Mouse (Mus musculus): ENCODE results near the gene Eras. TPM values are rescaled to one million over a fixed set of nuclear protein-coding genes. Genes with fewer than 3 reads are reported as not detected.

The Eras gene
- polyA plus RNA-seq, 1 experiment = 0.32 TPM

DNA sequence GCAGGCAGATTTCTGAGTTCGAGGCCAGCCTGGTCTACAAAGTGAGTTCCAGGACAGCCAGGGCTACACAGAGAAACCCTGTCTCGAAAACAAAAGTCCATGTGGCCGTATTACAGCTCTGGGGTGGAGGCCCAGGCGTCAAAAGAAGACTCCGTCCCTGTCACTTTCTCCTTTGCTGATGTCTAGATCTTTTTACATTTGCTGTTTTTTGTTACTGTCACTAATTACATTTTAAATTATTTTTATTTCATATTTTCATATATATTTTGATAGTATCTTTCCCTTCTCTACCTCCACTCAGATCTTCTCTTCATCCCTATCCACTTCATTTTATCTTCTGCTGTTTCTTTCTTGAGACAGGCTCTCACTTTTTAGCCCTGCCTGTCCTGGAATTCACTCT, 20.7 kb downstream of the Eras start, which contains the start of gene Gm10491:
Gene Gm10491, minus strand, starts transcription at position 101 of the 400 bp plus-strand sequence.
- Histone ChIP-seq H3K27ac (ENCODE audit: control insufficient read depth, insufficient read depth, low read depth, low read length) (no peak within 1 kb of the TSS), H3K4me3 (ENCODE audit: control insufficient read depth, low read depth, low read length) (no peak within 1 kb of the TSS), H3K27me3 (ENCODE audit: control insufficient read depth, insufficient read depth, low read length) (no peaks in the 10 kb centered on the region), H3K36me3 (ENCODE audit: control insufficient read depth, insufficient read depth, low read length) (no peaks in the 10 kb centered on the region), H3K4me1 (ENCODE audit: control insufficient read depth, insufficient read depth, low read length) (no peaks in the 10 kb centered on the region)
- TF ChIP-seq CTCF (IDR thresholded peaks at IDR 0.05; ENCODE audit: control insufficient read depth, insufficient read depth, insufficient replicate concordance, low read depth, low read length) (no peak), POLR2A (IDR thresholded peaks at IDR 0.05; ENCODE audit: control insufficient read depth, low read depth, low read length) (no peak)

GRCm38 (mm10) chrX:7904441-7904840, 24.0 kb downstream of the Eras start:
- H3K27ac ChIP-seq (ENCODE audit: control insufficient read depth, insufficient read depth, low read depth, low read length) = no peak overlapping the region
- no peaks in the 10 kb centered on the region; the same call in 1 of the 2 replicates for H3K4me1 ChIP-seq (ENCODE audit: control insufficient read depth, insufficient read depth, low read length)
- H3K4me3 ChIP-seq (ENCODE audit: control insufficient read depth, low read depth, low read length) = no peak overlapping the region
- no peaks in the 10 kb centered on the region for H3K36me3 ChIP-seq (ENCODE audit: control insufficient read depth, insufficient read depth, low read length)
- no peaks in the 10 kb centered on the region for H3K27me3 ChIP-seq (ENCODE audit: control insufficient read depth, insufficient read depth, low read length)
- TF ChIP-seq CTCF (IDR thresholded peaks at IDR 0.05; ENCODE audit: control insufficient read depth, insufficient read depth, insufficient replicate concordance, low read depth, low read length) (no peak), POLR2A (IDR thresholded peaks at IDR 0.05; ENCODE audit: control insufficient read depth, low read depth, low read length) (no peak)

DNA sequence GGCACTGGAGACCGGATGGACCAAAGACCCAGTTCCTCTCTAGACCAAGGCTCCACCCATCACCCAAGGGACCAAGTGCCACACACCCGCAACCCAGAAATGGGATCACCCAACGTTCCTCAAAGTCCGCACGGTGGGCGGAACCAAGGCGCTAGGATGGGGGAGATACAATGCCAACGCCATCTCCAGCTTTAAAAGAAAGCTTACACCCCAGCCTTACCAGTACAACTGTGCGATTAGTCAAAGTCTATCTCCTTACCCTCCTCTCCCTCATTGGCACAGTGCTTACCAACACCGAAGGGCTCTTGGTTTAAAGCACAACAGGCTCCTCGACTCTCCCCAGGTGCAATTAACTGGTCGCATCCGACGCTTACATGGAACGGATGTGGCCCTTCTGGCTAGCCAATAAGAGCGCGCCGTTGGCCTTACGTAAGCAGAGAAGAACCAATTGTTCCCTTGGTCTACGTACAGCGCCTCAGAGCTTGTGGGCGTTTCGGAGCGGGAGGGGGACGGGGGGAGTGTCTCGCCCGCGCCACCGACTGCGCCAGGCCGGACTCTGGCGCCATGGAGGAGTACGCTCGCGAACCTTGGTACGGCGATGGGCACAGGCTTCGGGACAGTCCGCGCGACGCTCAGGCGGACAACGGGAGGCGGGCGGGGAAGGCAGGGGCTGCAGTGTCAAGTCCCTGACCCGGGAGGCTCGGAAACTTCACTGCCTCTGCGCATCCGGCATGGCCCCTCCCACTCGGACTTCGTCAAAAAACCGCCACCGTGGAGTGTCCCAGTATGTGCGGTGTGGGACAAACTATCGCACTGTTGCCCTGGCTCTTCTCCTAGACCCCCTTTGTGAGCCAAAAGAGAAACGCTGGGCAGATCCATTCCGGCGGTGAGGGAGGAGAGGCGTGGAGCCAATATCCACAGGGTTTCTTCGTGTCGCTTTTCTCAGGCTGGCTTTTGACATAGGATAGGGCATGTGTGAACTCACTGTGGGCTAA, 29.2 kb downstream of the Eras start, which contains the start of the genes Pqbp1 and Timm17b:
Gene Pqbp1, minus strand, starts transcription at position 390 of the 995 bp plus-strand sequence.
Gene Timm17b, plus strand, starts transcription at position 478 of the 995 bp plus-strand sequence.
- H3K27me3 ChIP-seq (ENCODE audit: control insufficient read depth, insufficient read depth, low read length) = no peaks in the 10 kb centered on the region
- peak within 1 kb of the TSS; percentile 91 for H3K4me3 ChIP-seq (ENCODE audit: control insufficient read depth, low read depth, low read length)
- no peaks in the 10 kb centered on the region for H3K36me3 ChIP-seq (ENCODE audit: control insufficient read depth, insufficient read depth, low read length)
- H3K4me1 ChIP-seq (ENCODE audit: control insufficient read depth, insufficient read depth, low read length) = no peaks in the 10 kb centered on the region; the same call in 1 of the 2 replicates
- H3K27ac ChIP-seq (ENCODE audit: control insufficient read depth, insufficient read depth, low read depth, low read length) = peak within 1 kb of the TSS; percentile 95
- TF ChIP-seq POLR2A (IDR thresholded peaks at IDR 0.05; ENCODE audit: control insufficient read depth, low read depth, low read length) (peak; percentile 55), CTCF (IDR thresholded peaks at IDR 0.05; ENCODE audit: control insufficient read depth, insufficient read depth, insufficient replicate concordance, low read depth, low read length) (no peak)

- Histone ChIP-seq H3K27me3 (ENCODE audit: control insufficient read depth, insufficient read depth, low read length) (no peaks in the 10 kb centered on the region), H3K4me1 (ENCODE audit: control insufficient read depth, insufficient read depth, low read length) (peaks cover 2% of the 10 kb centered on the region), H3K36me3 (ENCODE audit: control insufficient read depth, insufficient read depth, low read length) (no peaks in the 10 kb centered on the region), H3K4me3 (ENCODE audit: control insufficient read depth, low read depth, low read length) (peak overlapping the region; percentile 91), H3K27ac (ENCODE audit: control insufficient read depth, insufficient read depth, low read depth, low read length) (peak overlapping the region; percentile 87)
- TF ChIP-seq POLR2A (IDR thresholded peaks at IDR 0.05; ENCODE audit: control insufficient read depth, low read depth, low read length) = no peak
Measured at GRCm38 (mm10) chrX:7898211-7898610, 30.2 kb downstream of the Eras start.

DNA sequence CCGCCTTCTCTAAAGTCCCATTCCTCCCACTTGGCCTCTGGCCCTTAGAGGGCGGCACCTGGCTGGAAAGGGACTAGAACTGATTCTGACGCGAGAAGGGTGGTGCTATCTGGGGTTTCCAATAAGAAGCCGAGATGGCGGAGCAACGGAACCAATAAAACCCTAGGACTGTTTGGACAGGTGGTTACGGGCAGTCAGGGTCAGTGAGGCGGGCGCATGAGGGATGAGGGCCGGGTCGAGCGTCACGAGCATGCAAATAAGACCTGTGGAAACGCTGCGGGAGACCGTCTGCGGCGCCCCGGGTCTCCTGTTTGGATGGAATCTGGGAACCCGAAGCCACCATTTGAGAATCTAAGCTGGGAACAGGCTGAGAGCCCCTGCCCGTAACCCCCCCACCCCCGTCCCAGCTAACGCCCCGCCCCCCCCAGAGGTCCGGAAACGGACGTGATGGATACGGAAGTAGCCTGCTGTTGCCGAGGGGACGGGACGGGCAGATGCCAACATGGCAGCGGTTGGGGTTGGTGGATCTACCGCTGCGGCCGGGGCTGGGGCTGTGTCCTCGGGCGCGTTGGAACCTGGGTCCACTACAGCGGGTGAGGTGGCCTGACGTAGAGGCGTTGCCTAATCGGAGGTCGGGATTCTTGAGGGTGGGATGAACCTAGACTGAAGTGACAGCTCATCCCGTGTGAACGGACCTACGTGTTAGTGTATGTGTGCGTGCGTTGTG, 44.4 kb downstream of the Eras start, which contains the start of gene Slc35a2:
Gene Slc35a2, plus strand, starts transcription at position 188 of the 727 bp plus-strand sequence.
- H3K36me3 ChIP-seq (ENCODE audit: control insufficient read depth, insufficient read depth, low read length) = no peaks in the 10 kb centered on the region
- H3K27ac ChIP-seq (ENCODE audit: control insufficient read depth, insufficient read depth, low read depth, low read length) = peak within 1 kb of the TSS; percentile 96
- peak; percentile 74 for TF ChIP-seq POLR2A (IDR thresholded peaks at IDR 0.05; ENCODE audit: control insufficient read depth, low read depth, low read length)
- TF ChIP-seq CTCF (IDR thresholded peaks at IDR 0.05; ENCODE audit: control insufficient read depth, insufficient read depth, insufficient replicate concordance, low read depth, low read length) = no peak
- peaks cover 11% of the 10 kb centered on the region for H3K4me1 ChIP-seq (ENCODE audit: control insufficient read depth, insufficient read depth, low read length)
- H3K4me3 ChIP-seq (ENCODE audit: control insufficient read depth, low read depth, low read length) = peak within 1 kb of the TSS; percentile 98
- no peaks in the 10 kb centered on the region for H3K27me3 ChIP-seq (ENCODE audit: control insufficient read depth, insufficient read depth, low read length)

GRCm38 (mm10) chrX:7879819-7880218, 48.6 kb downstream of the Eras start:
- peaks cover 16% of the 10 kb centered on the region for H3K4me1 ChIP-seq (ENCODE audit: control insufficient read depth, insufficient read depth, low read length)
- no peaks in the 10 kb centered on the region for H3K27me3 ChIP-seq (ENCODE audit: control insufficient read depth, insufficient read depth, low read length)
- H3K27ac ChIP-seq (ENCODE audit: control insufficient read depth, insufficient read depth, low read depth, low read length) = peak overlapping the region; percentile 80
- H3K4me3 ChIP-seq (ENCODE audit: control insufficient read depth, low read depth, low read length) = peak overlapping the region; percentile 50
- H3K36me3 ChIP-seq (ENCODE audit: control insufficient read depth, insufficient read depth, low read length) = no peaks in the 10 kb centered on the region
- TF ChIP-seq POLR2A (IDR thresholded peaks at IDR 0.05; ENCODE audit: control insufficient read depth, low read depth, low read length) (0 out of 2 replicates have a peak, but pooled peaks have one; percentile 19), CTCF (IDR thresholded peaks at IDR 0.05; ENCODE audit: control insufficient read depth, insufficient read depth, insufficient replicate concordance, low read depth, low read length) (0 out of 2 replicates have a peak, but pooled peaks have one; percentile 13)

All from testis, adult 2 months (tissue).